Comparison of ENCODE assay signal across 15 mouse cellular contexts in genomic region chr2:77681741-77682140, GRCm38 (mm10).
DNase-seq lines count a peak whose midpoint lies in the region; ATAC-seq lines count a peak whose summit lies in the region.
"Had no signal": no experiment of that assay in that cellular context is flagged by ENCODE, and none has a peak within 500 bp of the region (broad histone marks: within the 10 kb centered on the region; RNA-seq: fewer than 3 reads in every experiment).

No protein-coding gene starts in this region.

- no peak overlapping the region for H3K27ac ChIP-seq in kidney, embryonic 14.5 days (ENCODE audit: low read depth, low read length)
- H3K27ac ChIP-seq in forebrain, embryonic 16.5 days (ENCODE audit: low read length): no peak overlapping the region
- H3K27ac ChIP-seq: embryonic facial prominence, embryonic 12.5 days; heart, embryonic 10.5 days; liver, embryonic 14.5 days; stomach, postnatal 0 days had no signal

- no peak overlapping the region for H3K4me3 ChIP-seq in kidney, embryonic 14.5 days (ENCODE audit: low read length)
- H3K4me3 ChIP-seq in forebrain, embryonic 16.5 days (replicated peaks; ENCODE audit: low read length): no peak overlapping the region
- H3K4me3 ChIP-seq: embryonic facial prominence, embryonic 12.5 days; heart, embryonic 10.5 days; megakaryocyte, embryonic 14.5 days had no signal

- 83% methylated on average over 5 of the region's 5 CpGs for WGBS in kidney, embryonic 14.5 days
- WGBS in forebrain, embryonic 16.5 days: 32% methylated on average over 5 of the region's 5 CpGs

- H3K4me2 ChIP-seq in kidney, embryonic 14.5 days (replicated peaks; ENCODE audit: low read depth, low read length): no peak overlapping the region
- H3K4me2 ChIP-seq in forebrain, embryonic 16.5 days (ENCODE audit: low read length): no peak overlapping the region
- H3K4me2 ChIP-seq: embryonic facial prominence, embryonic 12.5 days had no signal

- intact Hi-C loops in left cerebral cortex, postnatal 36 days (cut with DNase I): no loop called here

- H3K36me3 ChIP-seq in kidney, embryonic 14.5 days (ENCODE audit: control insufficient read depth, insufficient read depth, low read length): no peaks in the 10 kb centered on the region
- H3K36me3 ChIP-seq in forebrain, embryonic 16.5 days (ENCODE audit: control insufficient read depth, insufficient read depth): no peaks in the 10 kb centered on the region
- H3K36me3 ChIP-seq: embryonic facial prominence, embryonic 12.5 days; heart, embryonic 10.5 days had no signal

- DNase-seq in kidney, adult 11 months: peak; percentile 72
- peak; percentile 30 for DNase-seq in cerebellum, adult 8-10 months
- DNase-seq in kidney, postnatal 10 days: peak; percentile 37
- DNase-seq in layer of hippocampus, adult 11-12 months (ENCODE audit: low spot score): no peak
- no peak for DNase-seq in c-Kit-positive CD71-positive TER-119-positive erythroid progenitor cells, embryonic 14.5 days (ENCODE audit: low spot score)
- DNase-seq in left cerebral cortex, postnatal 36 days (ENCODE audit: low spot score in 2 of 2): no peak
- DNase-seq: right cerebral cortex, postnatal 4 days had no signal

- no peaks in the 10 kb centered on the region for H3K4me1 ChIP-seq in kidney, embryonic 14.5 days (ENCODE audit: control insufficient read depth, insufficient read depth, low read length)
- 0 out of 2 replicates have a peak, but pooled peaks cover 5% of the 10 kb centered on the region for H3K4me1 ChIP-seq in forebrain, embryonic 16.5 days (replicated peaks; ENCODE audit: control insufficient read depth, insufficient read depth, low read length)
- H3K4me1 ChIP-seq: embryonic facial prominence, embryonic 12.5 days; heart, embryonic 10.5 days; megakaryocyte, embryonic 14.5 days had no signal

- ATAC-seq in kidney, embryonic 14.5 days (ENCODE audit: low FRiP score, low TSS enrichment): no peak
- peak; percentile 67 for ATAC-seq in forebrain, embryonic 16.5 days
- ATAC-seq: inflammation-experienced regulatory T-cells, adult 6 months had no signal

- no peaks in the 10 kb centered on the region for H3K9me3 ChIP-seq in kidney, embryonic 14.5 days (ENCODE audit: control insufficient read depth, low read length)
- no peaks in the 10 kb centered on the region for H3K9me3 ChIP-seq in forebrain, embryonic 16.5 days (ENCODE audit: control insufficient read depth, low read length)
- H3K9me3 ChIP-seq: embryonic facial prominence, embryonic 12.5 days; heart, embryonic 10.5 days had no signal

- no peaks in the 10 kb centered on the region for H3K27me3 ChIP-seq in kidney, embryonic 14.5 days (ENCODE audit: control insufficient read depth, insufficient read depth, low read length)
- no peaks in the 10 kb centered on the region for H3K27me3 ChIP-seq in forebrain, embryonic 16.5 days (replicated peaks; ENCODE audit: control insufficient read depth, insufficient read depth, low read length)
- H3K27me3 ChIP-seq: embryonic facial prominence, embryonic 12.5 days; megakaryocyte, embryonic 14.5 days had no signal

- H3K9ac ChIP-seq in kidney, embryonic 14.5 days (ENCODE audit: low read depth, low read length): no peak overlapping the region
- no peak overlapping the region for H3K9ac ChIP-seq in forebrain, embryonic 16.5 days (replicated peaks; ENCODE audit: low read depth, low read length)
- H3K9ac ChIP-seq: embryonic facial prominence, embryonic 12.5 days; liver, embryonic 14.5 days had no signal

Comparison
In these comparisons a context has a peak if more than half of its experiments do, and no peak if none do; other contexts are left out.
1. DNase-seq: peak in kidney, adult 11 months (single experiment), cerebellum, adult 8-10 months (single experiment) and kidney, postnatal 10 days (single experiment); none in layer of hippocampus, adult 11-12 months (single experiment), c-Kit-positive CD71-positive TER-119-positive erythroid progenitor cells, embryonic 14.5 days (single experiment) and left cerebral cortex, postnatal 36 days (0 of 2).